Mouse (Mus musculus) liver, embryonic 14.5 days (tissue): ENCODE measurements at regions not wholly inside any gene's neighbourhood (a gene's known extent, or its start where the extent isn't known, plus 50 kb on each side); places are given as distances from the start of the nearest gene placed in this dataset.

ENCODE experiments used
- ATAC-seq: fragments of 200-750 bp; cut with Nextera tagmentation; 2 replicates; pipeline ENCODE4 v1.8.0; 2017; ENCODE audit warnings: moderate number of reproducible peaks, mild to moderate bottlenecking, moderate library complexity; ENCODE audit not compliant: insufficient read depth
- DNase-seq, 3 experiments: peaks; one replicate each; pipeline ENCODE4 v3.0.0-alpha.2; 2012 to 2013; ENCODE audit warnings: low read depth in 3 of 3, low spot score in 3 of 3
- H3K27ac ChIP-seq: fragments of 300-500 bp; sonication (generic); 2 replicates; pipeline ENCODE4 v1.5.1; 2014; ENCODE audit warnings: moderate library complexity, mild to moderate bottlenecking, control low read depth, inconsistent platforms
- H3K27me3 ChIP-seq: fragments of 300-500 bp; sonication (generic); 2 replicates; pipeline ENCODE4 v1.6.1; 2014; ENCODE audit warnings: mild to moderate bottlenecking, low read length, moderate library complexity; ENCODE audit not compliant: control insufficient read depth, insufficient read depth
- H3K36me3 ChIP-seq: fragments of 300-500 bp; sonication (generic); replicated peaks from 2 replicates; pipeline ENCODE4 v1.6.1; 2014; ENCODE audit warnings: low read depth; ENCODE audit not compliant: control insufficient read depth, insufficient read depth
- H3K4me1 ChIP-seq, 2 experiments: fragments of 200-500 bp in 1 of 2; fragments of 300-500 bp in 1 of 2; sonication (generic) in 1 of 2; replicated peaks; 2 replicates each; pipeline ENCODE4 v1.6.1; 2012 to 2014; ENCODE audit warnings: antibody characterized with exemption in 1 of 2, inconsistent platforms in 1 of 2, low read length in 1 of 2; ENCODE audit not compliant: control insufficient read depth in 2 of 2, insufficient read depth in 2 of 2
- H3K4me2 ChIP-seq: fragments of 300-500 bp; sonication (generic); 2 replicates; pipeline ENCODE4 v1.6.1; 2014; ENCODE audit warnings: low read depth, mild to moderate bottlenecking, control low read depth, moderate library complexity
- H3K4me3 ChIP-seq, 2 experiments: fragments of 200-500 bp in 1 of 2; fragments of 300-500 bp in 1 of 2; sonication (generic) in 1 of 2; 2 replicates each; pipeline ENCODE4 v1.5.1; 2012 to 2014; ENCODE audit warnings: low read depth in 2 of 2, low read length in 2 of 2, mild to moderate bottlenecking in 2 of 2, control low read depth in 1 of 2, inconsistent platforms in 1 of 2, moderate library complexity in 1 of 2; ENCODE audit not compliant: insufficient read depth in 1 of 2
- H3K9ac ChIP-seq: fragments of 300-500 bp; sonication (generic); replicated peaks from 2 replicates; pipeline ENCODE4 v1.6.1; 2014; ENCODE audit warnings: mild to moderate bottlenecking, control low read depth, moderate library complexity
- H3K9me3 ChIP-seq: fragments of 300-500 bp; sonication (generic); 2 replicates; pipeline ENCODE4 v1.6.1; 2016; ENCODE audit warnings: low read length, mixed read lengths; ENCODE audit not compliant: control insufficient read depth
- CTCF ChIP-seq: IDR thresholded peaks from 2 replicates; pipeline ENCODE4 v1.5.1; 2016; ENCODE audit warnings: antibody characterized with exemption, low read depth, control low read depth
- EP300 ChIP-seq: IDR thresholded peaks from 2 replicates; pipeline ENCODE4 v1.6.1; 2016; ENCODE audit warnings: antibody characterized with exemption, low read depth
- WGBS: fragments of 180-500 bp; shearing (Covaris S2); extraction: QIAGEN DNeasy Blood & Tissue Kit; methylation state at CpG from one replicate; pipeline ENCODE4 v1.1.7; 2014; ENCODE audit not compliant: insufficient replicate concordance; 5-methylcytosine and 5-hydroxymethylcytosine counted together

GRCm38 (mm10) chr1:142838663-142839062, 801.8 kb upstream of the B3galt2 start:
- Histone ChIP-seq H3K36me3 (no peaks in the 10 kb centered on the region), H3K9ac (no peak overlapping the region), H3K4me2 (no peak overlapping the region), H3K4me3 (no peak overlapping the region), H3K4me1 (no peaks in the 10 kb centered on the region), H3K27me3 (no peaks in the 10 kb centered on the region), H3K9me3 (no peaks in the 10 kb centered on the region), H3K27ac (no peak overlapping the region)
- TF ChIP-seq EP300 (no peak), CTCF (no peak)
- ATAC-seq = no peak
- no peak for DNase-seq
- WGBS = 59% methylated on average over 4 of the region's 4 CpGs

- no peak for DNase-seq
- no peak overlapping the region for H3K4me3 ChIP-seq
- no peak for TF ChIP-seq CTCF
- TF ChIP-seq EP300 = no peak
- H3K4me1 ChIP-seq = no peaks in the 10 kb centered on the region
- H3K9me3 ChIP-seq = no peaks in the 10 kb centered on the region
- H3K27me3 ChIP-seq = no peaks in the 10 kb centered on the region
- ATAC-seq = no peak
- no peak overlapping the region for H3K4me2 ChIP-seq
- no peak overlapping the region for H3K27ac ChIP-seq
- WGBS = 51% methylated on average over 4 of the region's 4 CpGs
- no peak overlapping the region for H3K9ac ChIP-seq
- no peaks in the 10 kb centered on the region for H3K36me3 ChIP-seq
Measured at GRCm38 (mm10) chr1:142867024-142867700, 773.3 kb upstream of the B3galt2 start.

- Histone ChIP-seq H3K4me1 (no peaks in the 10 kb centered on the region), H3K27me3 (no peaks in the 10 kb centered on the region), H3K4me3 (no peak overlapping the region), H3K27ac (no peak overlapping the region), H3K36me3 (no peaks in the 10 kb centered on the region), H3K9ac (no peak overlapping the region), H3K9me3 (no peaks in the 10 kb centered on the region), H3K4me2 (no peak overlapping the region)
- no peak for DNase-seq
- TF ChIP-seq EP300 (no peak), CTCF (no peak)
- ATAC-seq = no peak
Measured at GRCm38 (mm10) chr1:142891842-142892241, 748.6 kb upstream of the B3galt2 start.

- no peak for ATAC-seq
- DNase-seq = no peak
- H3K36me3 ChIP-seq = no peaks in the 10 kb centered on the region
- H3K27me3 ChIP-seq = no peaks in the 10 kb centered on the region
- no peak for TF ChIP-seq CTCF
- no peak for TF ChIP-seq EP300
- no peak overlapping the region for H3K9ac ChIP-seq
- no peaks in the 10 kb centered on the region for H3K4me1 ChIP-seq
- H3K27ac ChIP-seq = no peak overlapping the region
- H3K4me3 ChIP-seq = no peak overlapping the region
- 37% methylated on average over 2 of the region's 2 CpGs for WGBS
- no peaks in the 10 kb centered on the region for H3K9me3 ChIP-seq
- H3K4me2 ChIP-seq = no peak overlapping the region
Measured at GRCm38 (mm10) chr1:142893156-142893555, 747.3 kb upstream of the B3galt2 start.

- no peaks in the 10 kb centered on the region for H3K36me3 ChIP-seq
- no peak overlapping the region for H3K4me2 ChIP-seq
- TF ChIP-seq CTCF (no peak), EP300 (no peak)
- H3K27me3 ChIP-seq = no peaks in the 10 kb centered on the region
- ATAC-seq (no peak), DNase-seq (peak in 1 of 3 experiments; percentile 6)
- H3K27ac ChIP-seq = no peak overlapping the region
- H3K4me1 ChIP-seq = no peaks in the 10 kb centered on the region
- no peaks in the 10 kb centered on the region for H3K9me3 ChIP-seq
- H3K4me3 ChIP-seq = no peak overlapping the region
- no peak overlapping the region for H3K9ac ChIP-seq
Measured at GRCm38 (mm10) chr1:142894145-142894544, 746.3 kb upstream of the B3galt2 start.

GRCm38 (mm10) chr1:142895081-142895480, 745.4 kb upstream of the B3galt2 start:
- H3K4me3 ChIP-seq = no peak overlapping the region

More at GRCm38 (mm10) chr1:142895081-142895480, 745.4 kb upstream of the B3galt2 start:
- DNase-seq = no peak
- Histone ChIP-seq H3K27me3 (no peaks in the 10 kb centered on the region), H3K4me2 (no peak overlapping the region), H3K36me3 (no peaks in the 10 kb centered on the region), H3K9ac (no peak overlapping the region), H3K9me3 (no peaks in the 10 kb centered on the region), H3K4me1 (no peaks in the 10 kb centered on the region), H3K27ac (no peak overlapping the region)
- no peak for TF ChIP-seq EP300
- no peak for TF ChIP-seq CTCF
- ATAC-seq = no peak
- WGBS = 45% methylated on average over 1 of the region's 1 CpGs
